Mouse (Mus musculus) megakaryocyte, adult 5-6 weeks (primary cell): ENCODE data around the gene Sirt4. TPM values are rescaled to one million over a fixed set of nuclear protein-coding genes. Genes with fewer than 3 reads are reported as not detected.
"Not testable (repeated sequence)": the region's sequence is repeated elsewhere in the genome, so short reads cannot be mapped to it uniquely, and the experiment has no call there.

Source experiments
- ATAC-seq: 2 replicates; pipeline ENCODE4 v1.8.0; 2016; ENCODE audit warnings: mild to moderate bottlenecking, inconsistent platforms; ENCODE audit not compliant: poor library complexity, severe bottlenecking
- total RNA-seq, 2 experiments: library from RNA; stranded (forward) in 1 of 2; stranded (reverse) in 1 of 2; fragments of 153-499, 151-499 nt in 1 of 2; fragments of 221-1000, 200-1000 nt in 1 of 2; gene quantifications; 2 replicates each; pipeline versions ENCODE4 v1.2.3 to v1.2.4; 2015 to 2017

Sirt4 gene
- total RNA-seq, 2 experiments from 2014 or later, result 2.0 to 5.4 TPM

DNA sequence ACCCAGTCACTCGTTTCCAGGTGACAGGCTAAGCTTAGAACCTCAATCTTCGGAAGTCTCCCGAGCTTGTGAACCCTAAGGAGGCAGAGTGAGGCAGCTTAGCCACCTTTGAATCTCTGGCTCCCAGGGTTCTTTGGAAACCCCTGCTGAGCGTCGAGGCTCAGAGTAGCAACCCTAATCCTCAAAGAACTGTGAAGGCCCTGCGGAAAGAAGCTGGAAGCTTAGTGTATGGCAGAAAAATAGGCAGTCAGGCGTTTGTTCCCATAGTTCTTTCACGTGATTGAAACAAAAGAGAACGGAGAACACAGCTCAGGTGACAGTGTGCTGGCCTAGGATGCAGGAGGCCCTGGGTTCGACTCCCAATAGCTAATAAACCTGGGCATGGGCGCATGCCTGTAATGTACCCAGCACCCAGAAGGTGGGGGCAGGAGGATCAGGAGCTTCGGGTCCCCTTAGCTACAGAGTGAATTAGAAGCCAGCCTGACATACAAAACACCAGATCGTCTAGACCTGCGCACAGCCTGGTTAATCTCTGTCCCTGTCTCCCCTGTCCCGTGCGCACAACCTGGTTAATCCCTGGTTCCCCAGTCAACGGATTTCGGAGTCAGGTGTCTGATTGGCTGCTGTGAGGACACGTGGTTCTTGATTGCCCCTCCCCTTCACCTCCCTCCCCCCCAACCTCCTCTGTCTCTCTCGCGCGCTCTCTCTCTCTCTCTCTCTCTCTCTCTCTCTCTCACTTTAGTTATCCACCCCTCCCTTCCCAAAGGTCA is 9.0 kb downstream of the Sirt4 start:
- ATAC-seq, result peak; percentile 55

- peak; percentile 28; the same call in 1 of the 2 replicates for ATAC-seq
Measured at GRCm38 (mm10) chr5:115474174-115474828, 10.2 kb downstream of the Sirt4 start.

DNA sequence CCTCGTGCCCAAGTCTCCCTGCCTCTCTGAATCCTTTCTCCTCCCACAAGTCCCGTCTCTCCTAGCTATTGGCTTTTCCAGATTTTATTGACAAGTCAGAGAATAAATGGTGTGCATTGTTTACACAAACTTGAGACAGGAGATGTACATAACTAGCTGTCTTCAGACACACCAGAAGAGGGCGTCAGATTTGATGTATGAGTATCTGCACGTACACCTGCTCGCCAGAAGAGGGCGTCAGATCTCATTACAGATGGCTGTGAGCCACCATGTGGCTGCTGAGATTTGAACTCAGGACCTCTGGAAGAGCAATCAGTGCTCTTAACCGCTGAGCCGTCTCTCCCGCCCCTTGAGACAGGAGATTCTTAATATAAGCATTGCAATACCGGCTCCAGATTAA is 11.3 kb downstream of the Sirt4 start:
- no peak for ATAC-seq

GRCm38 (mm10) chr5:115470766-115471531 is 13.6 kb downstream of the Sirt4 start:
- peak; percentile 90 for ATAC-seq

- no peak for ATAC-seq
Measured at GRCm38 (mm10) chr5:115469791-115470190, 14.7 kb downstream of the Sirt4 start.

DNA sequence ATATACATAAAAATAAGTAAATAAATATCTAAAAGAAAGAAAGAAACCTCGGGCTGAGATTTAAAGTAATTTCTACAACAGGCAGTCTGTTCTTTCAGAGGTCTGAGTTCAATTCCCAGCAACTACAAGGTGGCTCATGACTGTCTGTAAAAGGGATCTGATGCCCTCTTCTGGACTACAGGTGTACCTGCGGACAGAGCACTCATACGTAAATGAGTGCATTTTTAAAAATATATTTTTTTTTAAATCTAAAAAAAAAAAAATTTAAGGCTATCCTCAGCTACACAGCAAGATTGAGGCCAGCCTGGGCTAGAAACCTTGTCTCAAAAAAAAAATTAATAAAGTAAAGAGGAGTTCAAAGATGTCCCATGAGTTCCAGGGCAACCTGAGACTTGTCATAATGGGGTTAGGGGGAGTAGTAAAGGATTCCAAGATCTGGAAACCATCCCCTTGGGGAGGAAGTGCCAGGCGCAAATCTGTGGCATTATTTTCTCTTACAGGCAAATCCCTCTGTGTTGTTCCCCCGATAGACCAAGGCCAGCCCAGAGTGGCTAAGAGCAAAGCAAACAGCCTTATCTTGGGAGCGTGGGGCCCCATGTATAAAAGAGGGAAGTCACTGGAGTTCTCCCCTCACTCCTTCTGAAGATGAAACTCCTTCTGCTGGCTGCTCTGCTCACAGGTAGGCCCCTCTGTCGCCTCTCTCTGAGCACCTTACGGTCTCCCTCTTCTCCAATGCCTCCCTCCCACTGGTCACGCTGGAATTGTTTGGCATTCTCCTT is 18.7 kb downstream of the Sirt4 start, which contains the start of gene Pla2g1b:
TSS of gene Pla2g1b (plus strand) at position 621 of the 779 bp plus-strand sequence.
- ATAC-seq, result no peak; the same call in 1 of the 2 replicates

DNA sequence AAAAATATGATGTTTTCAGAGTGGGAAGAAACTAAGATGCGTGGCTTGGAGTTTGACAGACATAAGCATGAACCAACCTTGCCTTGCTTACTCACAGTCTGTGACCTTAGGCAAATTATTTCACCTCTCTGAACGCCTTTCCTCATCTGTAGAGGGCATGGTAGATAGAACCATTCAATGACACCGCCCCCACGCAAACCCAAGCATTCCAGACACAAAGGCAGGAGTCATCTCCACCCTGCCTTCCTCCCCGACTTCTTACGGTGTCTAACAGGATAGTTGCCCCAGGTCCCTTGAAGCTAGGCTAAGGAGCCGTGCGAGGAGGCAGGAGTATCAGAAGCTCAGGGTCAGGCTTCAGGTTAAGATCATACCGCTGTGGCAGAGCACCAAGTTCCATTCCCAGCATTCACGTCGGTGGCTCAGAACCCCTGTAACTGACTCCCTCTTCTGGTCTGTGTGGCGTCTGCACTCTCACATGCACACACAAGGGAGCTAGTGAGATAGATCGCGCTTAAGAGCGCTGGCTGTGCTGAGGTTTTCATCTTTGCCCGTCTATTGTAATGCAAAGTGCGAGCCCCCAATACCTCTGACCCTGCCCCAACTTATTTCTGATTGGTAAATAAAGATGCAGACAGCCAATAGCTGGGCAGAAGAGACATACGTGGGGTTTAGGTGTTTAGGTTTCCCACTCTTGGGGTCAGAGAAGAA is 20.0 kb downstream of the Sirt4 start:
- ATAC-seq, result no peak

- ATAC-seq, result no peak
Measured at GRCm38 (mm10) chr5:115458918-115459317, 25.6 kb downstream of the Sirt4 start.

DNA sequence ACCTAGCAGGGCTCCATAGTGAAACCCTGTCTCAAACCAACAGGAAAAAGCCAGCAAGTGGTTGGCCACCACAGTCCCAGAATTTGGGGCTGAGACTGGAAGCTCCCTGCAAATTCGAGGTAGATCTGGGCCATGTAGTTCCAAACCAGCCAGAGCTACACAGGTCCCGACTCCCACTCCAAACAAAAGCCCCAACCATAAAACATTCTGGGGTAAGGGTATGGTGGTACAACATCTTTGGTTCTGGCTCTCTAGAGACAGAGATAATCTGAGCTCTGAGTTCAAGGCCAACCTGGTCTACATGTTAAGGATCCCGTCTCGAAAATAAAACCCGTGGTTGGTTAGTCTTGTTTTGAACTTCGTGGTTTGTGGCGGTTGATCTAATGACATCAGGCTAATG is 28.7 kb downstream of the Sirt4 start:
- ATAC-seq, result no peak

DNA sequence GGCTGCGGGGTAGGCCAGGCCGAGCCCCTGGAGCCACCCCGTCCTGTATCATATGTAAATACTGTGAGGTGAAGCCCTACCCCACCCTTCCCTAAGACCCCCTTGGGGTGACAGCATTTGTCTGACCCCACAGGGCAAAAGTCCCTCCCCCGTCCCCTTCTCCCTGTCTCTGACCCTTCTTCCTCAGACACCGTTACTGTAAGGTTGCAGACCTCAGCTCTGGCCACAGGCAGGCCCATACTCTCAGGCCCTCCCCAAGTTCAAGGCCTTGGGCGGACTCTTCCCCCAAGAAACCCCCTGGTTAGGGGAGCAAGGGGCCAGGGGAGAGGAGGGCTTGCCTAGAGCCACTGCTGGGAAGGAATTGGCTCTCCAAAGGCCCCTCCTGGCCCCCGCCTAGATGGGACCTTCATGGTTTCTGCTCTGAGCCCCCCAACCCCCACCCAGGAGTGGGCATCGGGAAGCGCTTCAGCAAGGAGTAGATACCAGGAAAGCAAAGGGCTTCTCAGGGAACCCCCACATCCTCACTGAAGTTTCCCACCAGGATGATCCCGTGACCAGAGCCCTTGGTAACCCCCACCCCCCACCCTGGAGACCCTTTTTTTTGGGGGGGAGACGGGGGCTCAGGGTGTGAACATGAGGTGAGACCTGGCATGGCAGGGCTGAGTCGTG is 30.0 kb downstream of the Sirt4 start:
- no peak for ATAC-seq

DNA sequence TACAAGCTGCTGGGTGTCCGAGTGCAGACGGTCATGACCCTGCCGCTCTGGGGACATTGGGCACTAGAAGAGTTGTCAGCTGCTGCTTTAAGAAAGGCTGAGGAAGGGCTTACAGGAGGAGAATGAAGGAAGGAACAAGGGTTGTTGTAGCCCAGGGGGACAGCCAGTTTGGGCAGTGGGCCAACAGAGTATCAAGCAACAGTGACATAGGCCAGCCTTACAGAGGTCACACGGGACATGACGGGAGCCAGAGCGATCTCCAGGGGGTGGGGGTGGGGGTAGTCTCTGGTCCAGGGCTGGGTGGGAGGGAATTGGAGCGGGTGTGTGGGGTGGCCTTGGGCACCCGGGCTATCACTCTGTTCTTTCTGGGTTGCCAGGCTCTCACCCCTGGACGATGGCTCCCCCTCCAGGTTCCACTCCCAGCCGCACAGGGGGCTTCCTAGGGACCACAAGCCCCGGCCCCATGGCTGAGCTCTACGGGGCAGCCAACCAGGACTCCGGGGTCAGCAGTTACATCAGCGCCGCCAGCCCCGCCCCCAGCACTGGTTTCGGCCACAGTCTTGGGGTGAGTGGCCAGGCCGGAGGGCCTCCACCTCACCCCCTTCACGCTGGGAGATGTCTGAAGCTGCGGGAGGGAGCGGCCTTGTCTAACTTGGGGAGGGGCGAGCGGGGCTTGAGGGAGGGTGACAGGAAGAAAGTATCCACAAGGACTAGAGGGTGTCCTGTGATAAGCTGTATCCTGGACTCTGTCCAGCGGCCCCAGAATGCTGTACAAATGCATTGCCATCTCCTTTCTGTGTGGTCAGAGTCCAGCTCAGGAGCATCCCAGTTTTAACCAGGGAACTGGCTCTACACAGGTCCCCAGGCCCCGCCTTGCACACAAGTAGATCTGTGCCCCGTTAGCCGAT is 33.9 kb downstream of the Sirt4 start:
- ATAC-seq, result no peak

GRCm38 (mm10) chr5:115449247-115449646 is 35.3 kb downstream of the Sirt4 start:
- ATAC-seq, result no peak

DNA sequence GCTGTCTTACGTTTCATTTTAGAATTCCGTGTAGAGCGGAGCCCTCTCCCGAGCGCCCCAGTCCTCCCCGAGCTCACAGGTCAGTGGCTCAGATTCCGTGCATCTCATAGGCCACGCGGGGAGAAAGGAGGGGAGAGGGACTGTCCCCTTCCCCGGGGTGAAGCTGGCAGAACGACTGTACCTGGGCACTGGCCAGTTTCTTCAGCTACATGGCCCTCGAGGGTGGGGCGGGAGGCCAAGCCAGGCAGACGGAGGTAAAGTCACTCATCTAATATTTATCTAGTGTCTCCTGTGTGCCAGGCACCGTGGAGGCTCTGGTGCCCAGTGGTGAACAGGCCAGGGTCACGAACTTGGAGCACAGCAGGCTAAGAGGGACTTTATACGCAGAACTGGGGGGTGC is 37.4 kb downstream of the Sirt4 start:
- ATAC-seq, result no peak

- no peak for ATAC-seq
Measured at GRCm38 (mm10) chr5:115444130-115444529, 40.4 kb downstream of the Sirt4 start.

- ATAC-seq, result not testable (repeated sequence)
Measured at GRCm38 (mm10) chr5:115442663-115443062, 41.9 kb downstream of the Sirt4 start.

GRCm38 (mm10) chr5:115441205-115441849 is 43.2 kb downstream of the Sirt4 start:
- peak; percentile 72 for ATAC-seq

DNA sequence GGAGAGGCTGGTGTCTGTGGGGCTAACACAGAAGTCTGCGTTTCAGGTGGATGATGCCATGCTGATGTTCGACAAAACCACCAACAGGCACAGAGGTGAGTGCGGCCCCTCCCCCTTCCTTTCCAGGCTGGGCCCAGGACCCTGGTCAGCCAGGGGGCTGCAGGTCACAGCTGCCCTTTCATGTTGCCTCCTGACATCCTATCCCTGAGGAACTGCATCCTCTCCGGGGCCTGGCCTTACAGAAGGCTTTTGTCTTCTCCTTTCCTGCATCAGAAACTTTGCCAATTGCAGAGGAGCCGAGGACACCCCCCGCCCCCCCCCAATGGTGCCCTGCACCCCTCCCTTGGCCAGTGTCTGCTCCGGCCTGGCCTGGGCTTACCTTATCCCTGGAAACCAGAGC is 45.9 kb downstream of the Sirt4 start:
- ATAC-seq, result no peak

- ATAC-seq, result no peak
Measured at GRCm38 (mm10) chr5:115437945-115438315, 46.6 kb downstream of the Sirt4 start.
